Mouse (Mus musculus): ENCODE measurements around the gene Mpig6b.
"Not testable (repeated sequence)": the region's sequence is repeated elsewhere in the genome, so short reads cannot be mapped to it uniquely, and the experiment has no call there.

Gene Mpig6b

GRCm38 (mm10) chr17:35039121-35039873 is 26.7 kb downstream of the Mpig6b start:
- no peak for DNase-seq (ENCODE audit: low read depth, low spot score)

GRCm38 (mm10) chr17:35034896-35035295 is 31.1 kb downstream of the Mpig6b start:
- DNase-seq (ENCODE audit: low read depth, low spot score) = no peak

GRCm38 (mm10) chr17:35033703-35034102 is 32.3 kb downstream of the Mpig6b start:
- DNase-seq (ENCODE audit: low read depth, low spot score) = not testable (repeated sequence)

- no peak for DNase-seq (ENCODE audit: low read depth, low spot score)
Observed at GRCm38 (mm10) chr17:35032323-35032870, 33.6 kb downstream of the Mpig6b start.

GRCm38 (mm10) chr17:35031880-35032279 is 34.1 kb downstream of the Mpig6b start:
- DNase-seq (ENCODE audit: low read depth, low spot score) = no peak

- no peak for DNase-seq (ENCODE audit: low read depth, low spot score)
Observed at GRCm38 (mm10) chr17:35031272-35031671, 34.7 kb downstream of the Mpig6b start.

- peak; percentile 53 for DNase-seq (ENCODE audit: low read depth, low spot score)
Observed at GRCm38 (mm10) chr17:35029691-35030532, 36.1 kb downstream of the Mpig6b start.

- no peak for DNase-seq (ENCODE audit: low read depth, low spot score)
Observed at GRCm38 (mm10) chr17:35028315-35028714, 37.7 kb downstream of the Mpig6b start.

- DNase-seq (ENCODE audit: low read depth, low spot score) = no peak
Observed at GRCm38 (mm10) chr17:35027277-35028068, 38.5 kb downstream of the Mpig6b start, which contains the start of gene Sapcd1. Gene Sapcd1 (minus strand): TSS chr17:35028016.

GRCm38 (mm10) chr17:35026206-35026605 is 39.8 kb downstream of the Mpig6b start:
- no peak for DNase-seq (ENCODE audit: low read depth, low spot score)

- no peak for DNase-seq (ENCODE audit: low read depth, low spot score)
Observed at GRCm38 (mm10) chr17:35024691-35025488, 41.1 kb downstream of the Mpig6b start.

- no peak for DNase-seq (ENCODE audit: low read depth, low spot score)
Observed at GRCm38 (mm10) chr17:35024261-35024660, 41.7 kb downstream of the Mpig6b start.

GRCm38 (mm10) chr17:35023756-35024155 is 42.2 kb downstream of the Mpig6b start:
- DNase-seq (ENCODE audit: low read depth, low spot score) = no peak

- DNase-seq (ENCODE audit: low read depth, low spot score) = no peak
Observed at GRCm38 (mm10) chr17:35023221-35023620, 42.8 kb downstream of the Mpig6b start.

GRCm38 (mm10) chr17:35022541-35023060 is 43.4 kb downstream of the Mpig6b start:
- no peak for DNase-seq (ENCODE audit: low read depth, low spot score)

GRCm38 (mm10) chr17:35021842-35022477 is 44.0 kb downstream of the Mpig6b start:
- no peak for DNase-seq (ENCODE audit: low read depth, low spot score)

GRCm38 (mm10) chr17:35021163-35021808 is 44.7 kb downstream of the Mpig6b start:
- peak; percentile 90 for DNase-seq (ENCODE audit: low read depth, low spot score)

- no peak for DNase-seq (ENCODE audit: low read depth, low spot score)
Observed at GRCm38 (mm10) chr17:35020551-35020950, 45.4 kb downstream of the Mpig6b start.

- DNase-seq (ENCODE audit: low read depth, low spot score) = no peak
Observed at GRCm38 (mm10) chr17:35019894-35020293, 46.1 kb downstream of the Mpig6b start.

All from mesoderm, embryonic 11.5 days (tissue).